8 mouse cellular contexts compared by ENCODE assay signal in the genomic region with DNA sequence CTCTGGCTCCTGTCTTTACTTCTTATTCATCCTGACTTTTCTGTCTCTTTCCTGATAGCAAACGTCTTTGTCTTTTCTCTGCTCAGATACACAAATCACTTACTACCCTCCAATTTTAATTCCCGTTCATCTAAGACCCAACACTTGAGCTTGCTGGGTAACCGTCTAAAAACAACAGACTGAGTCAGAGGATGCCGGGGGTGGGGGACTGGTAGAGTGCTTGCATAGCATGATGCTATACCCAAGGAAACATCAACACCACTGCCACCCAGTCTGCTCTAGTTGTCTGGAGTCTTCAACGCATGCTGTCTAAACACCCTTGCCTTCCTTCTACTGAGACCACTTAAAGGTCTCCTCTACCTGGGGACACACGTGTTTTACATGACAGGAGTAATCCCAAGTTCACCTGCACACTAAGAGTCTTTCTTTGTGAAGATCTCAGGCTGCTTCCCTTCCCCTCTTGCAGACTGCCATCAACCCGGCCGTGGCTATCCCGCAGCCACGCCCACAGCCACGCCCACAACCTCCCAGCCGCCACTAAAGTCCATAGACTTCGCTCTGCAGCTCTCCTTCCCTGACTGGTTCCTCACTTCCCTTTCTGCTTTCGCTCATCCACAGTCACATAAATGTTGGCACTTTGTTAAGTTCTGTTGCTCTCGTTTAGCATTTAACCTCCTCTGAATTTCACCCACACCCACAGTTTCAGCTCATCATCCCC. TPM values are rescaled to one million over a fixed set of nuclear protein-coding genes. Genes with fewer than 3 reads are reported as not detected.
A peak's percentile ranks its signal among the peaks of the same experiment; 100 is the strongest.
DNase-seq lines count a peak whose midpoint lies in the region; ATAC-seq lines count a peak whose summit lies in the region.

No protein-coding gene starts in this region.

- no peak for ATAC-seq in lung, embryonic 15.5 days (ENCODE audit: borderline replicate concordance, extremely low read depth, low FRiP score, low TSS enrichment)
- ATAC-seq in neural tube, embryonic 15.5 days (ENCODE audit: low FRiP score) = no peak

- H3K4me1 ChIP-seq in heart, embryonic 10.5 days = peaks cover 85% of the 10 kb centered on the region
- H3K4me1 ChIP-seq in lung, embryonic 15.5 days = peaks cover 20% of the 10 kb centered on the region; the same call in 1 of the 2 replicates
- H3K4me1 ChIP-seq in neural tube, embryonic 15.5 days = peaks cover 9% of the 10 kb centered on the region

- H3K27ac ChIP-seq in heart, embryonic 10.5 days = peak overlapping the region; percentile 63; the same call in 1 of the 2 replicates
- H3K27ac ChIP-seq in lung, embryonic 15.5 days = no peak overlapping the region
- no peak overlapping the region for H3K27ac ChIP-seq in neural tube, embryonic 15.5 days (replicated peaks)

- H3K27me3 ChIP-seq in heart, embryonic 10.5 days (ENCODE audit: insufficient read depth, poor library complexity, severe bottlenecking) = 0 out of 2 replicates have a peak, but pooled peaks cover 3% of the 10 kb centered on the region
- H3K27me3 ChIP-seq in lung, embryonic 15.5 days = no peaks in the 10 kb centered on the region
- H3K27me3 ChIP-seq in neural tube, embryonic 15.5 days (replicated peaks) = no peaks in the 10 kb centered on the region; the same call in 1 of the 2 replicates

- H3K4me3 ChIP-seq in heart, embryonic 10.5 days = peak overlapping the region; percentile 35
- H3K4me3 ChIP-seq in lung, embryonic 15.5 days = peak overlapping the region; percentile 17
- H3K4me3 ChIP-seq in neural tube, embryonic 15.5 days (replicated peaks) = peak overlapping the region; percentile 15; the same call in 1 of the 2 replicates

- peak; percentile 26 for DNase-seq in layer of hippocampus, adult 11-12 months (ENCODE audit: low spot score)
- no peak for DNase-seq in layer of hippocampus, postnatal 14 days (ENCODE audit: low spot score in 2 of 2)
- DNase-seq in embryo, embryonic 11.5 days (ENCODE audit: low read depth, low spot score) = peak; percentile 46
- DNase-seq in heart, embryonic 10.5 days (ENCODE audit: low spot score) = peak; percentile 89
- peak; percentile 38 to 69 for DNase-seq in kidney, adult 8-10 months
- peak; percentile 61 for DNase-seq in urinary bladder, postnatal 25 days (ENCODE audit: low spot score)

- 7% methylated on average over 15 of the region's 15 CpGs for WGBS in heart, embryonic 10.5 days
- 7% methylated on average over 15 of the region's 15 CpGs for WGBS in lung, embryonic 15.5 days
- 8% methylated on average over 15 of the region's 15 CpGs for WGBS in neural tube, embryonic 15.5 days

- H3K36me3 ChIP-seq in heart, embryonic 10.5 days = no peaks in the 10 kb centered on the region
- no peaks in the 10 kb centered on the region for H3K36me3 ChIP-seq in lung, embryonic 15.5 days
- no peaks in the 10 kb centered on the region for H3K36me3 ChIP-seq in neural tube, embryonic 15.5 days

- H3K9ac ChIP-seq in lung, embryonic 15.5 days = no peak overlapping the region
- H3K9ac ChIP-seq in neural tube, embryonic 15.5 days (replicated peaks) = 0 out of 2 replicates have a peak overlapping the region, but pooled peaks have one; percentile 9

- H3K4me2 ChIP-seq in lung, embryonic 15.5 days = peak overlapping the region; percentile 41
- H3K4me2 ChIP-seq in neural tube, embryonic 15.5 days = peak overlapping the region; percentile 53

- H3K9me3 ChIP-seq in heart, embryonic 10.5 days = no peaks in the 10 kb centered on the region
- H3K9me3 ChIP-seq in lung, embryonic 15.5 days = no peaks in the 10 kb centered on the region
- H3K9me3 ChIP-seq in neural tube, embryonic 15.5 days (replicated peaks) = no peaks in the 10 kb centered on the region

RNA-seq across cellular contexts. Expression of gene Hcn4, which starts 17.5 kb away (rescaled TPM):
- 1 to 10 TPM; 4.3 to 6.0 TPM for total RNA-seq in layer of hippocampus, postnatal 14 days (2021)
- polyA plus RNA-seq in heart, embryonic 10.5 days (2016; fragmentation: Nextera tagmentation; extraction: Ambion mirVana) = 3.0 and 3.8 TPM in 2 replicates
- polyA plus RNA-seq in lung, embryonic 15.5 days (2015; fragmentation: Nextera tagmentation; extraction: Ambion mirVana) = 0.21 and 0.29 TPM in 2 replicates
- polyA plus RNA-seq in neural tube, embryonic 15.5 days (2015; fragmentation: Nextera tagmentation; extraction: Ambion mirVana) = 2.9 and 4.0 TPM in 2 replicates

Comparison
In these comparisons a context has a peak if more than half of its experiments do, and no peak if none do; other contexts are left out.
1. DNase-seq: peak in layer of hippocampus, adult 11-12 months (single experiment), embryo, embryonic 11.5 days (single experiment), heart, embryonic 10.5 days (single experiment), kidney, adult 8-10 months (2 of 2) and urinary bladder, postnatal 25 days (single experiment); none in layer of hippocampus, postnatal 14 days (0 of 2).
2. Peak in every context shown above with its lines, with median percentiles within 50 percentile points of each other: H3K4me3 ChIP-seq.